Mouse (Mus musculus) megakaryocyte progenitor cell, adult 5-6 weeks (primary cell): Measurements from ENCODE around the gene Atp2a1. TPM values are rescaled to one million over a fixed set of nuclear protein-coding genes. Genes with fewer than 3 reads are reported as not detected.
A peak's percentile ranks its signal among the peaks of the same experiment; 100 is the strongest.

Experiments
- ATAC-seq: replicated peaks from 2 replicates; pipeline ENCODE4 v1.8.0; 2016; ENCODE audit warnings: mild to moderate bottlenecking, moderate TSS enrichment, inconsistent platforms; ENCODE audit not compliant: poor library complexity
- total RNA-seq, 2 experiments: library from RNA; stranded (forward) in 1 of 2; stranded (reverse) in 1 of 2; fragments of 157-497, 149-512 nt in 1 of 2; fragments of 200-1000 nt in 1 of 2; gene quantifications; 2 replicates each; pipeline versions ENCODE4 v1.2.3 to v1.2.4; 2015 to 2017

Atp2a1 gene
- total RNA-seq, 2 experiments from 2014 or later, result not detected

- ATAC-seq, result no peak
Observed at GRCm38 (mm10) chr7:126473470-126474086, 10.7 kb upstream of the Atp2a1 start.

GRCm38 (mm10) chr7:126472713-126473112, 9.8 kb upstream of the Atp2a1 start:
- no peak for ATAC-seq

- peak; percentile 48 for ATAC-seq
Observed at GRCm38 (mm10) chr7:126472306-126472705, 9.4 kb upstream of the Atp2a1 start.

- ATAC-seq, result no peak
Observed at GRCm38 (mm10) chr7:126471853-126472252, 8.9 kb upstream of the Atp2a1 start.

- no peak for ATAC-seq
Observed at GRCm38 (mm10) chr7:126471361-126471760, 8.5 kb upstream of the Atp2a1 start.

GRCm38 (mm10) chr7:126470077-126470476, 7.2 kb upstream of the Atp2a1 start:
- peak; percentile 53 for ATAC-seq

- no peak for ATAC-seq
Observed at GRCm38 (mm10) chr7:126467834-126468627, 5.1 kb upstream of the Atp2a1 start.

- peak; percentile 58 for ATAC-seq
Observed at GRCm38 (mm10) chr7:126467271-126467670, 4.4 kb upstream of the Atp2a1 start.

GRCm38 (mm10) chr7:126466707-126467106, 3.8 kb upstream of the Atp2a1 start:
- no peak for ATAC-seq

GRCm38 (mm10) chr7:126466116-126466515, 3.2 kb upstream of the Atp2a1 start:
- ATAC-seq, result no peak

- no peak for ATAC-seq
Observed at GRCm38 (mm10) chr7:126465246-126466030, 2.5 kb upstream of the Atp2a1 start.

GRCm38 (mm10) chr7:126464836-126465235, 1.9 kb upstream of the Atp2a1 start:
- no peak for ATAC-seq

- peak; percentile 78 for ATAC-seq
Observed at GRCm38 (mm10) chr7:126464121-126464520, 1.2 kb upstream of the Atp2a1 start.

- ATAC-seq, result no peak
Observed at GRCm38 (mm10) chr7:126463547-126463946, 639 bp upstream of the Atp2a1 start.

GRCm38 (mm10) chr7:126461626-126462025, 1.3 kb downstream of the Atp2a1 start:
- no peak for ATAC-seq

GRCm38 (mm10) chr7:126460623-126461399, 2.1 kb downstream of the Atp2a1 start:
- ATAC-seq, result no peak

- ATAC-seq, result no peak
Observed at GRCm38 (mm10) chr7:126458844-126459618, 3.9 kb downstream of the Atp2a1 start.

GRCm38 (mm10) chr7:126458225-126458624, 4.7 kb downstream of the Atp2a1 start:
- ATAC-seq, result no peak

GRCm38 (mm10) chr7:126456382-126457266, 6.3 kb downstream of the Atp2a1 start:
- peak; percentile 83 for ATAC-seq
